Mouse (Mus musculus): ENCODE results near the gene Hba-a1.
"Not testable (repeated sequence)": the region's sequence is repeated elsewhere in the genome, so short reads cannot be mapped to it uniquely, and the experiment has no call there.

Hba-a1 gene

DNA sequence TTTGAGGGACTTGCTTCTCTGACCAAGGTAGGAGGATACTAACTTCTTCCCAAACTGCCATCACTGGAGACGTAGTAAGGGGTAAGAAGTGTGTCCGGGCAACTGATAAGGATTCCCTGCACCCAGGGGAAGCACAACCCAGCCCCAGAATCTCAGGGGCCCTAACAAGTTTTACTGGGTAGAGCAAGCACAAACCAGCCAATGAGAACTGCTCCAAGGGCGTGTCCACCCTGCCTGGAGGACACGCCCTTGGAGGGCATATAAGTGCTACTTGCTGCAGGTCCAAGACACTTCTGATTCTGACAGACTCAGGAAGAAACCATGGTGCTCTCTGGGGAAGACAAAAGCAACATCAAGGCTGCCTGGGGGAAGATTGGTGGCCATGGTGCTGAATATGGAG lies 12.9 kb downstream of the Hba-a1 start, which contains the start of gene Hba-a2:
Hba-a2 (plus strand) TSS at position 287 of the 400 bp plus-strand sequence.
- DNase-seq (ENCODE audit: low spot score), result not testable (repeated sequence)

- DNase-seq (ENCODE audit: low spot score), result peak; percentile 71
Observed at GRCm38 (mm10) chr11:32297417-32297816, 14.1 kb downstream of the Hba-a1 start.

GRCm38 (mm10) chr11:32297866-32298531 lies 14.7 kb downstream of the Hba-a1 start:
- DNase-seq (ENCODE audit: low spot score), result peak; percentile 78

GRCm38 (mm10) chr11:32298532-32298918 lies 15.2 kb downstream of the Hba-a1 start:
- DNase-seq (ENCODE audit: low spot score), result peak; percentile 62

- DNase-seq (ENCODE audit: low spot score), result not testable (repeated sequence)
Observed at GRCm38 (mm10) chr11:32299865-32300264, 16.6 kb downstream of the Hba-a1 start, which contains the start of gene Hbq1a. Gene Hbq1a, plus strand, starts transcription at chr11:32300069.

DNA sequence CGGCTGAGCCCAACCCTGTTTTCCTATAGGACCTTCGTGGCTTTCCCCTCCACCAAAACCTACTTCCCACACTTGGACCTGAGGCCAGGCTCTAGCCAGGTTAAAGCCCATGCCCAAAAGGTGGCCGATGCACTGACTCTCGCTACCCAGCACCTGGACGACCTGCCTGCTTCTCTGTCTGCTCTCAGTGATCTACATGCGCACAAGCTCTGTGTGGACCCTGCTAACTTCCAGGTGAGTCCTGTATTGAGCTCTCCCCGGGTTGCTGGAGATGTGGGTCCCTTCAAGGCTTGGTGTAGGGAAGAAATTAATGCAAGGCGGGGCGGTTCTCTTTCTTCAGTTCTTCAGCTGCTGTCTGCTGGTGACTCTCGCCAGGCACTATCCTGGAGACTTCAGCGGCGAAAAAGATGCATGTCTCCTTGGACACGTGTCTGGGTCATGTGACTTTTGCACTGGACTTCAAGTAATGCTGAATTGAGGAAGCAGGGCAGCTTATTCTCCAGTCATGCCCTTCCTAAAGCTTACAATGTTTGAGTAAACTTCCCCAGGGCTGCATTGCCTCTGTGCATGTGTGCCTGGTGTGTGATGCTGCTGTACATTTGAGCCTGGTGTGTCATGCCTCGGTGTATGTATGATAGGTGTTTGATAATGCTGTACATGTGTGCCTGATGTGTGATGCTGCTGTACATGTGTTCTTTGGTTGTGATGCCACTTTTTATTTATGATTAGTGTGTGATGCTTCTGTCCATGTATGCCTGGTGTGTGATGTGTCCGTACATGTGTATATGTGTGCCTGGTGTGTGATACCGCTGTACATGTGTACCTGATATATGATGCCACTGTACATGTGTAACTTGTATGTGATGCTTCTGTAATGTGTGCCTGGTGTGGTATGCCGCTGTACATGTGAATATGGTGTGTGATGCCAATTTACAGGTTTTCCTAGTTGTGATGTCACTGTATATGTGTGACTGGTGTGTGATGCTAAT lies 17.3 kb downstream of the Hba-a1 start:
- DNase-seq (ENCODE audit: low spot score), result no peak

- DNase-seq (ENCODE audit: low spot score), result no peak
Observed at GRCm38 (mm10) chr11:32301506-32301905, 18.2 kb downstream of the Hba-a1 start.

- DNase-seq (ENCODE audit: low spot score), result no peak
Observed at GRCm38 (mm10) chr11:32302824-32303419, 19.6 kb downstream of the Hba-a1 start.

- DNase-seq (ENCODE audit: low spot score), result no peak
Observed at GRCm38 (mm10) chr11:32303455-32303854, 20.1 kb downstream of the Hba-a1 start.

DNA sequence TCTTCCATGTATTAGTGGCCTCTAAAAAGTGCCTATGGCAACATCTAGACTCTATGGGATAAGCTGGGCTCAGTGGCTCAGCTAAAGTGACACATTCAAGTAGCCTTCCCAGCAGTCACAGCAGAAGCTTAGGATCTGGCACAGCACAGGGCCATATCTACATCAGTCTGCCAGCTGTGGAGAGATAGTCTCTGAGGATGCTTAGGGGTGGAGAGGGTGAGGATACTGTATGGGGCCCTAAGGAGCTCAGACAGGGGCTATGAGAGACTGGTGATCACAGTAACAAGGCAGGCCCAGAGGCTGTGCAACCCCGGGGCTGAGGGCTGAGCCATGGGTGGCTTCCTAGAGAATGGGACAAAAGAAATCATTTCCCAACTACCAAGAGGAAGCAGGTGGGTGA lies 23.7 kb downstream of the Hba-a1 start:
- DNase-seq (ENCODE audit: low spot score), result no peak

DNA sequence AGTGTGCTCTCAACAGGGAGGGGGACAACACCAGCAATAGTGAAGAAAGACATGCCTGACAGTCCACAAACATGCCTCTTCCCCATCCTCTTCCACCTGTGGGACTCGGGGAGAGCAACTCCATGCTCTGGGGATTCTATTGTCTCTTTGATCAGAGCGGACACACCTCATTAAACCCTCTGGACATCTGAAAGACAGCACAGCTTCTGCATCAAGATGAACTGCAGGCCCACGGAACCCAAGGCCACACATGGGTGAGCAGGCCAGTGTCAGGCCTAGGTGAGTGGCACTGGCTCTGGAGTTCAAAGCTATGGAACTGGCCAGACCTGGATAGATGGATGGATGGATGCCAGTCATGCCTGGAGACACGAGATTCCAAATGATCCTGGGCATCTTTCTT lies 26.1 kb downstream of the Hba-a1 start:
- DNase-seq (ENCODE audit: low spot score), result no peak

DNA sequence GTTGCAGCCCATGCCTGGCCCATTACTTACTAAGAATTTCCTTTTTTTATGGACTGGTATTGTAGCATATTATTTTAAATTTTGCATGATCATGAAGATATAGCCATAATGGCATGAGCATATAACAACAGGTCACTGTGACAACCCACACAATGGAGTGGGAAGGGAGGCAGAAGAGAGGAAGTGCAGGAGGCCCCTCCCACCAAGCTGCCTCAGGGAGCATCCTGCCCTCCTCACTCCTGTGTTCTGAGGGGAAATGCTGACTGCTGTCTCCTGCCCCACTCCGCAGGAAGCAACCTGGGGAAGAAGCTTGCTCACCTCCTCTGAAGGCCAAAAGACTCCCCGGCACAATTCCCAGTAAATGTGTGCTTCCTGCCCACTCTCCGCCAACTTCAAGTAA lies 26.6 kb downstream of the Hba-a1 start:
- no peak for DNase-seq (ENCODE audit: low spot score)

DNA sequence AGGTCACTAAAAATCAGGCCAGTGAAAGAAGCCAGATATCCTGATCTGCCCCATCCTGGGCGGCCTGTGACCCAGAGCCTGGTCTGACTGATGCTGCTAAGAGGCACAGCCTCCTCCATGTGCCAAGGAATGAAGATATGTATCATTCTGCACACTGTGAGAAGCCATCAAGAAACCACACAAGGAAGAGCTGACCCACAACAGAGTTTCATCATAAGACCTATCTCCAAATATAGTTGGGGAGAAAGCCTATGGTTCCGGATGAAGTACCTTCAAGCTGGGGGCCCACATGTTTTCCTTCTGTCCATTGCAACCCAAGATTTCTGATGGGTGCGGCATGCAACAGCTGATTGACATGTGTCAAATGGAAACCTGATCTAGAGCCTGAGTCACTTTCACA lies 32.7 kb downstream of the Hba-a1 start:
- no peak for DNase-seq (ENCODE audit: low spot score)

DNA sequence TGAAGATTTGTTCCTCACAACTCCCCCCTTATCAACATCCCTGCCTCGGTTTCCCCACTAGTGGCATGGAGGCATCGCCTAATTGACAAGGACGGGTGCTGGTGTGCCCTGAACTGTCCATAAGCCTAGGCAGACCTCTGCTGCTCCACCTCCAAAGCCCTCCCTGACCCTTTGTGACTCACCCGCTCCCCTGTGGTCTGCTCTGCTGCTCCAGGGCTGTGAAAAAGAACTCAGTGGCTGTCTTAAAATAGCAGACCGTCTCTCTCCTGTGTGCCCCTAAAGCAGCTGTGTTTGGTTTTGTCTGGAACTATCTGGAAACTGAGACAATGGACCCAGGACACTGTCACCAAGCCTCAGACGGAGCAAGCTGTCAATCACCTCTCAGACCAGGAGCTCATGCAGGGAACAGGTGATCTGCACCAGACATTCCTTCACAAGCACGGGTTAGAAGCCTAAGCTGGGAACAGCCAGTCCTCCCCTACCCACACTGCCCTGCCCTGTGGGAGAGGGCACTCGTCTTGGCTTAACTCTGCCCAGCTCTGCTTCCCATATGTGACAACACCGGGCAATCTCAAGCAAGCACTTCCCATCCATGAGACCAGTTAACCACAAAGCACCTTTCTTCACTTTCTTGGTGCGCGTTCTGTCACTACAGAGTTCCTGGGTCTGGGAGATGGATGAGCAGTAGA lies 37.3 kb downstream of the Hba-a1 start:
- no peak for DNase-seq (ENCODE audit: low spot score)

DNA sequence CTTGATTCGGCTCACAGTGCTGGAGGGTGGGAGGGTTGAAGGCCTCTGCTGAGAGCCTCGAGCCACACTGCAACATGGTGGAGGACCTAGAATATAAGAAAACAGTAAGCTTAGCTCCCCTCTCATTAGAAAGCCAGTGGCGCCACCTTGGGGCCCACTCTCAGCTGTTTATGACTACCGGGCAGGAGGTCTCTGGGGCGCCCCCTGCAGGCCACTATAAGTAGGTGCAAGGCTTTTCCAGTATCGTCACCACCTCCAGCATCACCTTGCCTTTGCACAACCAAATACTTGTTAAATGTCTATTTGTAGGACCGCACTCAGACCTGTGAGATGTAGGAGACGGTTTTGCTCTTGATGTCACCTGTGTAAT lies 37.9 kb downstream of the Hba-a1 start:
- DNase-seq (ENCODE audit: low spot score), result peak; percentile 84

DNA sequence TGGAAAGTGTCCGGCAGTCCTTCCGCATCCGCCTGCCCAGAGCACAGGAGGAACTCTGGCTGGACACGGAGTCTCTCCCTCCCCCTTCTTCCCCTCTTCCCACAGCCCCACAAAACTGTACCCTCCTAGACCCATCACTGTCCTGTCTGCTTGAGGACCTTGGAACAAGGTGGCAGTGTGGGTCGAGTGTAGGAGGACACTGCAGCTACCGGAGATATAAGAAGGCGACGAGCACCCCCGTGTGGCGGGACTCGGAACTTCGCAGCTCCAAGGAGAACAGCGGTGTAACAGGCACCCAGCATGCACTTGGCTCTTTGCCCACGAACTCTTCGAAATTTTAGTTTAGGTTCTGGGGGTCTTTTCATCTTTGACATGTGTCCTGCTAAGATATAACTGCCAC lies 41.3 kb downstream of the Hba-a1 start:
- DNase-seq (ENCODE audit: low spot score), result peak; percentile 75

DNA sequence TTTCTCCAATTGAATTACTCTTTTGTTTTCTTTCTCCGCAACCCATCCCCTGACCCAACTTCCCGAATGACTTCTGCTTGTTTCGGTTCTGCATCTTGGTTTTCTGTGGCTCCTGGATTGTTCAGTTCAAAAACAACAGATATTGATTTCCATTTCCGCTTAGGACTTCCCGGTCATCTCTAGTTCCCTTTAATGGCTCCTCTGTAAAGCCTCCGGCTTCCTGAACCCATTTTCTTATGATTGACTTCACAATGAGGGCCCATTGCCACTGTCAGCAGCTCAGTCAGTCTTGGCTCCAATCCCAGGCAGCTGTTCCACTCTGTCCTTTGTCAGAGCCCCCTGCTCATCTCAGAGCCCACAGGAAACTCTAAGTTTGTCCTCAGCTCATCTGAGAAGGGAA lies 47.8 kb downstream of the Hba-a1 start:
- DNase-seq (ENCODE audit: low spot score), result no peak

- DNase-seq (ENCODE audit: low spot score), result no peak
Observed at GRCm38 (mm10) chr11:32331861-32332260, 48.5 kb downstream of the Hba-a1 start.

- DNase-seq (ENCODE audit: low spot score), result no peak
Observed at GRCm38 (mm10) chr11:32333235-32333634, 49.9 kb downstream of the Hba-a1 start.
